Mouse (Mus musculus): Measurements from ENCODE around the gene Zfp746. TPM values are rescaled to one million over a fixed set of nuclear protein-coding genes. Genes with fewer than 3 reads are reported as not detected.

The Zfp746 gene
- 10.0 TPM for polyA plus RNA-seq (2014; fragmentation: Illumina TruSeq; extraction: RNeasy Lipid Tissue Mini Kit (QIAGEN cat#74804); ENCODE audit: insufficient read depth, low read depth, low replicate concordance)

DNA sequence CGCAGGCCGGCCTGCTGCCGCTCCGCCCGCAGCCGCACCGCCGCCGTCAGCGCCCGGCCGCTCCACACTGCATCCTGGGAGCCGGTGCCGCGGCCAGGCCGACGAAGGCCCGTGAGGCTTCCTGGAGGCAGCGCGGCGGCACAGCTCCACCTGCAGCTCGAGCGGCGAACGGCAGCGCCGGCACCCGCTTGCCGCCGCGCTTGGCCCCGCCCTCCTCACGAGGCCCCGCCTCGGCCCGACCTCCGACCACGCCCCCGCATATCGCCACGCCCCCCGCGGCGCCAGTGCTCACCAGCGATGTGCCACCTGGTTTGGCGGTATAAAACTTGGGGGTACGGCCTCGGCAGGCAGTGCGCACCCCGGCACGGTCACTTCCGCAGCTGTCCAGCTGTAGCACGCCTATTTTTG is at the start of gene Zfp746:
Gene Zfp746 (minus strand): TSS at position 123 of the 408 bp plus-strand sequence.

DNA sequence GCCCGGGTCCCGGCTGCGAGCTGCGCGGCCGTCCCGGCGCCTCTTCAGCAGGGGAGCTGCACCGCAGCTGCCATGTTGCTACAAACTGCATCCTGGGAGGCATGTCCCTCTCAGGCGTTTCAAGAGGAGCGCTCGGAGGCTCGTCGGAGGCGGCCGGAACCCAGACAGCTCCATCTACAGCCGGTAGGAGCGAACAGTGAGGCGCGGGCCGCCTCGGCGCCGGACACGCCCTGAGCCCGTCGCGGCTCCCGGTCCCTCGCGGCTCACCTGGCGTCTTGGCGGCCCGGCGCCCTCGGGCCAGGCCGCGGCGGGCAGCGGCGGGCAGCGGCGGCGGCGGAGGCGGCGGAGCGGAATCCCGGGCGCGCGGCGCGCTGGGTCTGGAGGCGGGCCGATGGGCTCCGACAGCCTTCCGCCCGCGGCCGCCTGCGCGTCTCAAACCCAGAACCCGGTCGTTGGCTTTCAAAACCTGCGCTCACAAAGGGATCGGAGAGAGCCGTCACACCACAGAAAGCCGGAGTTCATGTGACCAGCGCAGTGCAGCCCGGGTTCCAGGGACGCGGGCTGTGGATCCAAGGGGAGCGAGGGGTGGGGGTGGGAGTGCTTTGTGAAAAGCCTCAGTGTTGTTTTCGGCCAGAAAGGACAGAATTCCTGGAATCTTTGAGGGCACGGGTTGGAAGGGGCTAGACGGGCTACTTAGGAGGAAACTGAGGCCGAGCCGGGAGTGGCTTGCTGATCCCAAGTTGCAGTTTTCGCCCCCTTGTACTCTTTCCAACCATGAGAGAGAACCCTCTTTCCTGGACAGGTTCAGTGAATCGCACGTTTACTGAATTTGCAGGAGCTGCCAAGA is 37.7 kb downstream of the Zfp746 start, which contains the start of gene Zfp777:
Gene Zfp777 (minus strand): TSS at position 486 of the 847 bp plus-strand sequence.

Other genes starting within 250 kb of the Zfp746 start
- 3.3 TPM for gene Zfp282, start 209.4 kb downstream of the Zfp746 start, polyA plus RNA-seq (2014; fragmentation: Illumina TruSeq; extraction: RNeasy Lipid Tissue Mini Kit (QIAGEN cat#74804); ENCODE audit: insufficient read depth, low read depth, low replicate concordance)
- gene Zfp212, start 166.1 kb downstream of the Zfp746 start, polyA plus RNA-seq (2014; fragmentation: Illumina TruSeq; extraction: RNeasy Lipid Tissue Mini Kit (QIAGEN cat#74804); ENCODE audit: insufficient read depth, low read depth, low replicate concordance) = 10.7 TPM
- 3.2 TPM for gene Zfp956, start 133.2 kb downstream of the Zfp746 start, polyA plus RNA-seq (2014; fragmentation: Illumina TruSeq; extraction: RNeasy Lipid Tissue Mini Kit (QIAGEN cat#74804); ENCODE audit: insufficient read depth, low read depth, low replicate concordance)
- 9.3 TPM for gene Zfp777, start 37.7 kb downstream of the Zfp746 start, polyA plus RNA-seq (2014; fragmentation: Illumina TruSeq; extraction: RNeasy Lipid Tissue Mini Kit (QIAGEN cat#74804); ENCODE audit: insufficient read depth, low read depth, low replicate concordance)

All from lung, adult 10 weeks (tissue).